Comparison of ENCODE assay signal across 12 mouse cellular contexts in genomic region chr15:86201095-86201494, GRCm38 (mm10). TPM values are rescaled to one million over a fixed set of nuclear protein-coding genes. Genes with fewer than 3 reads are reported as not detected.
DNase-seq lines count a peak whose midpoint lies in the region; ATAC-seq and TF ChIP-seq lines count a peak whose summit lies in the region.
"Had no signal": no experiment of that assay in that cellular context is flagged by ENCODE, and none has a peak within 500 bp of the region (broad histone marks: within the 10 kb centered on the region; RNA-seq: fewer than 3 reads in every experiment).

No protein-coding gene starts in this region.

- no peak overlapping the region for H3K4me3 ChIP-seq in heart, adult 2 months
- H3K4me3 ChIP-seq in liver, embryonic 15.5 days (replicated peaks) = no peak overlapping the region
- H3K4me3 ChIP-seq: embryonic facial prominence, embryonic 13.5 days; midbrain, embryonic 12.5 days had no signal

- no peak overlapping the region; the same call in 1 of the 2 replicates for H3K9ac ChIP-seq in heart, adult 2 months (ENCODE audit: low read depth, low read length)
- H3K9ac ChIP-seq in liver, embryonic 15.5 days = no peak overlapping the region
- H3K9ac ChIP-seq: embryonic facial prominence, embryonic 13.5 days; hindbrain, embryonic 14.5 days; midbrain, embryonic 12.5 days had no signal

- WGBS in heart, adult 2 months = 28% methylated on average over 4 of the region's 4 CpGs
- 30% methylated on average over 4 of the region's 4 CpGs for WGBS in liver, embryonic 15.5 days (ENCODE audit: insufficient replicate concordance)

- TF ChIP-seq CTCF in heart, adult 2 months (IDR thresholded peaks at IDR 0.05) = peak; percentile 24; the same call in 1 of the 2 replicates

- no peaks in the 10 kb centered on the region for H3K36me3 ChIP-seq in heart, adult 2 months (ENCODE audit: control insufficient read depth, insufficient read depth, low read length)
- no peaks in the 10 kb centered on the region for H3K36me3 ChIP-seq in liver, embryonic 15.5 days (replicated peaks)
- H3K36me3 ChIP-seq: embryonic facial prominence, embryonic 13.5 days; midbrain, embryonic 12.5 days had no signal

- no peak for TF ChIP-seq POLR2A in heart, adult 2 months (IDR thresholded peaks at IDR 0.05; ENCODE audit: insufficient read depth, low read depth, low read length)

- TF ChIP-seq EP300 in heart, adult 2 months (IDR thresholded peaks at IDR 0.05; ENCODE audit: insufficient read depth, low read depth, low read length) = no peak

- ATAC-seq in liver, embryonic 15.5 days (ENCODE audit: insufficient read depth) = peak; percentile 25; the same call in 1 of the 2 replicates
- 0 out of 2 replicates have a peak, but pooled peaks have one; percentile 5 for ATAC-seq in granulocyte monocyte progenitor cell, adult 5-6 weeks (replicated peaks; ENCODE audit: poor library complexity, severe bottlenecking)

- H3K79me2 ChIP-seq in heart, adult 2 months (replicated peaks; ENCODE audit: control insufficient read depth, insufficient read depth, low read length) = no peaks in the 10 kb centered on the region

- H3K27me3 ChIP-seq in heart, adult 2 months (ENCODE audit: control insufficient read depth, insufficient read depth, low read length) = no peaks in the 10 kb centered on the region
- H3K27me3 ChIP-seq in liver, embryonic 15.5 days = no peaks in the 10 kb centered on the region
- H3K27me3 ChIP-seq: embryonic facial prominence, embryonic 13.5 days had no signal

- no peak overlapping the region for H3K4me2 ChIP-seq in liver, embryonic 15.5 days
- H3K4me2 ChIP-seq: embryonic facial prominence, embryonic 13.5 days; hindbrain, embryonic 14.5 days; midbrain, embryonic 12.5 days had no signal

- peak in 1 of 2 experiments; percentile 49 for DNase-seq in heart, adult 2 months
- no peak for DNase-seq in heart, adult 9 months (ENCODE audit: low spot score in 2 of 2)
- no peak for DNase-seq in liver
- DNase-seq in lung, postnatal 4 days = peak; percentile 57 to 60
- no peak for DNase-seq in urinary bladder, postnatal 14 days (ENCODE audit: low spot score)
- no peak for DNase-seq in urinary bladder, postnatal 10 days (ENCODE audit: low spot score)
- DNase-seq: cerebellum, adult 11 months had no signal

- no peaks in the 10 kb centered on the region for H3K9me3 ChIP-seq in liver, embryonic 15.5 days (replicated peaks)
- H3K9me3 ChIP-seq: embryonic facial prominence, embryonic 13.5 days; midbrain, embryonic 12.5 days had no signal

- intact Hi-C loops in heart, adult 2 months (cut with DNase I) = loop anchor here (5.0 kb wide), 1 partner anchor 64 kb away; no protein-coding TSS in a partner anchor

- peak overlapping the region; percentile 53 for H3K27ac ChIP-seq in heart, adult 2 months
- H3K27ac ChIP-seq in liver, embryonic 15.5 days (replicated peaks) = peak overlapping the region; percentile 24; the same call in 1 of the 2 replicates
- H3K27ac ChIP-seq: embryonic facial prominence, embryonic 13.5 days; midbrain, embryonic 12.5 days had no signal

- peaks cover 15% of the 10 kb centered on the region for H3K4me1 ChIP-seq in heart, adult 2 months (ENCODE audit: control insufficient read depth, insufficient read depth, low read length)
- peaks cover 29% of the 10 kb centered on the region for H3K4me1 ChIP-seq in liver, embryonic 15.5 days (replicated peaks)

RNA-seq across cellular contexts. Expression of gene Tbc1d22a, which starts 13.2 kb away (rescaled TPM):
- 10 to 100 TPM; 21.8 to 25.6 TPM for total RNA-seq in heart, adult 2 months (2021)
- 23.2 and 30.1 TPM in 2 replicates for polyA plus RNA-seq in heart, adult 2 months (2012; rRNA removed)
- polyA plus RNA-seq in liver, embryonic 15.5 days (2015; fragmentation: Nextera tagmentation; extraction: Ambion mirVana) = 6.6 and 8.3 TPM in 2 replicates
- total RNA-seq in granulocyte monocyte progenitor cell, adult 5-6 weeks (2014; fragmentation: Nextera tagmentation) = 18.6 and 18.8 TPM in 2 replicates
- 26.5 and 46.7 TPM in 2 replicates for total RNA-seq in granulocyte monocyte progenitor cell, adult 5-6 weeks (2017)

RNA-seq across cellular contexts. Expression of gene Cerk, which starts 15.2 kb away (rescaled TPM):
- total RNA-seq in heart, adult 2 months (2021) = 10 to 100 TPM; 30.4 to 33.5 TPM
- polyA plus RNA-seq in heart, adult 2 months (2012; rRNA removed) = 26.0 and 38.0 TPM in 2 replicates
- polyA plus RNA-seq in liver, embryonic 15.5 days (2015; fragmentation: Nextera tagmentation; extraction: Ambion mirVana) = 4.1 and 4.8 TPM in 2 replicates
- total RNA-seq in granulocyte monocyte progenitor cell, adult 5-6 weeks (2014; fragmentation: Nextera tagmentation) = 26.3 and 29.8 TPM in 2 replicates
- 41.4 and 47.9 TPM in 2 replicates for total RNA-seq in granulocyte monocyte progenitor cell, adult 5-6 weeks (2017)

Comparison
In these comparisons a context has a peak if more than half of its experiments do, and no peak if none do; other contexts are left out.
1. DNase-seq: peak in lung, postnatal 4 days (2 of 2); none in heart, adult 9 months (0 of 2), liver (single experiment), urinary bladder, postnatal 14 days (single experiment) and urinary bladder, postnatal 10 days (single experiment).